Mouse (Mus musculus) megakaryocyte-erythroid progenitor cell, adult 5-6 weeks (primary cell): Measurements from ENCODE around the gene Nrp2. TPM values are rescaled to one million over a fixed set of nuclear protein-coding genes. Genes with fewer than 3 reads are reported as not detected.

Source experiments
- ATAC-seq: replicated peaks from 2 replicates; pipeline ENCODE4 v1.8.0; 2016; ENCODE audit warnings: mild to moderate bottlenecking, inconsistent platforms; ENCODE audit not compliant: severe bottlenecking, poor library complexity, low FRiP score, low TSS enrichment
- total RNA-seq, 2 experiments: library from RNA; stranded (forward) in 1 of 2; stranded (reverse) in 1 of 2; fragments of 200-1000, 215-1000 nt in 1 of 2; fragments of >200 nt in 1 of 2; fragmentation: Nextera tagmentation in 1 of 2; gene quantifications; 2 replicates each; pipeline ENCODE4 v1.2.3; 2014 to 2017

Nrp2 gene
- total RNA-seq, 2 experiments from 2014 or later: 0.17 TPM; not detected in 1

GRCm38 (mm10) chr1:62803544-62803943, 100.5 kb downstream of the Nrp2 start:
- ATAC-seq: no peak

GRCm38 (mm10) chr1:62806014-62806413, 102.9 kb downstream of the Nrp2 start:
- no peak for ATAC-seq

DNA sequence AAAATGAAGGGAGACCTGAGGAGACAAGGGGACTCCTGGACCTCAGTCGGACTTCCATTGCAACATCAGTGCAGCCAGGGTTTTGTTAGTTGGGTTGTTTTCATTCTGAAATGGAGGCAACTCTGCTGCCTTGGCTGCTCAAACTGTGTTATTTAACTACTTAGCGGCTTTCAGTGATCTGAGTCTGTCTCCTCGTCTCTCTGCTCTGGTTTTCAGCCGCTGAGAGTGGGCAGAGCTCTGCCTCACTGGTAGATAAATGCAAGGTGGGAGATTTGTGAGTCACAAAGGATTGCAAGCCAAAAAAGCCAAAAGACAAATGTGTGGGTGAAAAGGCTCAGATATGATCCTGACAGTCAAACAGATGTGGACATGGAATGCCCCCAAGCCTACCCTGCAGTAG, 105.3 kb downstream of the Nrp2 start:
- no peak for ATAC-seq

GRCm38 (mm10) chr1:62809601-62810228, 106.6 kb downstream of the Nrp2 start:
- ATAC-seq: no peak

- no peak for ATAC-seq
These were observed 108.1 kb downstream of the Nrp2 start for GRCm38 (mm10) chr1:62811141-62811540.

DNA sequence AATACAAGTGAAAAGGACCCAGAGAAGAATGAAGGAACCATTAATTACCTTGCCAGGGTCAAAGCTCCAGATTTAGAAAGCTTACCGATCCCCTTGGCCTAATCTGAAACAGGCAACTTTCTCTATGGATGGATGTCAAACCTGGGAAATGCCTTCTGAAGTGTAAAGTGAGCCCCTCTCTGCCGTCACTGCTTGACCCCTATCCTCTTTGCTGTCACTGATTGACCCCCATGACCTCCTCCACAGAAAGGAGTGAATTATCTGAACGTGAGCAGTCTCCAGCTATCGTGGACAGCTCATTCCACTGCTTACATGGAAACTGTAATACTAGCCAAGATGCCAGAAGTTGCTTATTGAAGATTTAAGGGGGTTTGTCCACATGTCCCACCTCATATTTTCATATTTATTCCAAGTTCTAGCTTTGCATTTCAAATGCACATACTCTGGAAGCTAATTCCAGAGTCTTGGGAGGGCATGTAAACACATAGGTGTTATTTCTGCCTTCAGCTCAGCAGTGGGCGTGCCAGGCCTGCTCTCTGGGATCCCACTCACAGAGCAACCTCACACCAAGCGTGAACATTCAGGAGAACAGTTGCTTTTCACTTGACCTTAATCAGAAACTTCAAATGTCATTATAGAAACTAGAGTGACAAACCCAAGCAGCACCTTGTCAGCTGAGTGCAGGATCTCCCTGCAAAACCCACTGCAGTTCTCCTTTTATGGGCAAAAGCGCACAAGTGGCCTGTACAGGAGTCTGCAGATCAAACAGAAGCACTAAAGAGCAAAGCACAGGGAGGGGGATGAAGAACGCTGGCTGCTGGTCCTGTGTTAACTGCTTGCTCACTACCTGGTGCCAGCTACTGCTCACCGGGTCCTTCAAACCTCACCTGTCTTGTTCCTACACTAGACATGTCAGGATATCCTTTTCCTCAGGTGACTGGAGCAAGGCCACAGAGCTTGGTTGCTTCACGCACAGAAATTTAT, 109.9 kb downstream of the Nrp2 start:
- no peak for ATAC-seq

DNA sequence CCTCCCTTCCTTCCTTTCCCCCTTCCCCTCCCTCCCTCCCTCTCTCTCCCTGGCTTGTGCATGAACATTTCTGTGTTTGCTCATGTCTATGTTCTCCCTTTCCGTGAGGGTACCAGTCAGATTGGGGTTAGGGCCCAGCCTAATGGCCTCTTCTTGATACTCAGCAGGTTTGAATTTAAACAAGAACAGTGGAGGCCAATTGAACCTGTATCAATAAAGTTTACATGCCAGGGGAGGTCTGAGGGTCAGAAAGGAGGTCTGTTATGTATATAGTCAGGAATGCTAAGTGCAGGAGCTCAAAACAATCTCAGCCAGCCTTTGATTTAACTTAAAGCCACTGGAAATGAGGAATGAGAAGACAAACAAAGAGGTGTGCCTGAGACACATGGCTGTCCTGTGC, 110.9 kb downstream of the Nrp2 start:
- ATAC-seq: no peak

DNA sequence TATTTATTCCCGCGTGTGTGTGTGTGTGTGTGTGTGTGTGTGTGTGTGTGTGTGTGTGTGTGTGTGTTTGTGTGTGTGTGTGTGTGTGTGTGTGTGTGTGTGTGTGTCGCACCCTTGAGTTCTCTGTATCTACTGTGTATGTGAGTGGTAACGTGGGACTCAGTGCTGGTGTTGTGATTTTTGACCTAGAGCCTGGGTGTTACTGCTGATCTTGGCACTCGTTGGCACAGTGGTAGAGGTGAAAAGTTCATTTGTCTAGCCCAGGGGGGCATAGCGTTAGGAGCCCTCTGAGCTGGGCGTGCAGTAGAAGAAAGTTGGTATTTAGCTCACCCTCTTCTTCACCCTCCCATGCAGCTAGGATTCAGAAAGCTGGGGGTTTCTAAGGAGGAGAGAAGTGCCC, 114.5 kb downstream of the Nrp2 start:
- ATAC-seq: no peak

DNA sequence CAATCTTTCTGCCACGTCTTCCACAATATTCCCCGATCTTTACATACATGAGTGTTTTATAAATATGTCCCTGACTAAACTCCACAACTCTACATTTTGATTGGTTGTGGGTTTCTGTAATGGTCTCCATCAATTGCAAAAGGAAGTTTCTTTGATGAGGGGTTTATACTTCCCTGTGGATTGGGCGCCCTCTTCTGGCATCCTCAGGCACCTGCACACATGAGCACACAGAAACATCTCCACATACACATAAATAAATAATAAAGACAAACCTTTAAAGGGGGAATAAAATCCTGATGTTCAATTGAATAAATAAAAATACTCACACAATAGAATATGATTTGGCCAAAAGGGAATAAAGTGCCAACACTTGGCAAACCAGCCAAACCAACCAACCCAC, 117.1 kb downstream of the Nrp2 start:
- no peak for ATAC-seq

DNA sequence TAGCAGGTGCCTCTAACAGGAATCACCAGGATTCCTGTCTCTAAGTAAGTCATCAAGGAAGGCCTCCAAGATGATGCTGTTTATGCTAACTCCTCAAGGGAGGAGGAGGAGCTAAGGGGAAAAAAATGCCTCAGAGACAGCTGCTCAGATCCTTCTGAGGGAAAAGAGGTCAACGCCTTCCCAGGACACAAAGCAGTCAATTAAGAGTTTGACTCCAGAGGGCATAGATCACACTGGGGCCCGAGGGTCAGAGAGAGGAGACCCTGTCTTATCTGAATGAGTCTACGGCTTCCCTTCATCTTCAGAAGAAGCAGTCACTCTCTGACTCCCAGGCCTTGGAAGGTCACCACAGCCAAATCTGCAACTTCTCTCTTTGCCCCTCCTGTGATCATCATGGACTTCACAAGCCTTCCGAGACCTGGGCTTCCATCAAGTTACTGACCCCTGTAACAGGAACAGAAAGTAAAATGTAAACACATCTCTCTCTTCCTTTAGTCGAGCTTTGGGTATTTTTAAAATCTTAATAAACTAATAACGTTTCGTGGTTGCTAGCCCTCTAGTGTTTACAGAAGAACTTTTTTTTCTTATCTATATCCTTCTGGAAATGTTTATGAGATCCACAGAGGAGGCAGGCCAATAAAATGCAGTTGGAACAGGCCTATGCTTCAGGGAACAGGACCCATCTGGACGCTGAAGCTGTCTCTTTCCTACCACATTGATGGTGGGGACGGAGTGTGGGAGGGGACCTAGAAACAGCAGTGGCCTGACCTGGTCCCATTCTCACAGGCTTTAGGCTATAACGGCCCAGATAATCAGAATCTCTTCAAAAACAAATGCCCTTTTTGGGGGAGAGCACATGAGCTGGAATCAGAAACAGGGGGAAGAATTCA, 118.7 kb downstream of the Nrp2 start:
- ATAC-seq: no peak

DNA sequence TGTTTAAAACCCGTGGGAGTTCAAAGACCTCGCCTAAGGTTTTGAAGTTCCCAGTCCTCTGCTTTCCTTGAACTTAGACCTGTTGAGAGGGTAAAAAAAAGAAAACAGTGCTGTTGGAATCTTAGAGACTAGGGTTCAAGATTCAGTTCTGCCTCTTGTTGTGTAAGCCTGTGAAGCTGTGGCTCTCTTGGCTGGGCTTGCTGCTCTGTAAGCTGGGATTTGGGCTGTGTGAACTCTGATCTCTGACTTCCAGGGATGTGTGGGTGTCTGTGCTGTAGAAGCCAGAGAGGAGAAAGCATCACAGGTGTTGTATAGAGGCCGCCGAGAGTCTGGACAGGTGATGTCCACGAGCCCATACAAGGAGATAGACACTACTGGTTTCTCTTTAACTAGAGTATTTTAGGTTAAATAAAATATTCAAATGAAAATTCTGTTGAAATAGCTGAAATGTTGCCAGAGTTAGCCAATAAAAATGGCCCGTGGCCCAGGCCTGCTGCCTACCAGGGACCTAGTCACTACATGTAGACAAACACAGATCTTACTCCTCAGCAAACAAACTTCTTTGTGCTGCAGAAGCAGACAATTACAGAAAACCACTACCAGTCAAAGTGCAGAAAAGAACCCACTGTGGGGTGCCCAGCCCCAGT, 120.6 kb downstream of the Nrp2 start:
- ATAC-seq: no peak

- no peak for ATAC-seq
These were observed 123.0 kb downstream of the Nrp2 start for GRCm38 (mm10) chr1:62825822-62826765.

- no peak for ATAC-seq
These were observed 124.2 kb downstream of the Nrp2 start for GRCm38 (mm10) chr1:62827316-62827715.

DNA sequence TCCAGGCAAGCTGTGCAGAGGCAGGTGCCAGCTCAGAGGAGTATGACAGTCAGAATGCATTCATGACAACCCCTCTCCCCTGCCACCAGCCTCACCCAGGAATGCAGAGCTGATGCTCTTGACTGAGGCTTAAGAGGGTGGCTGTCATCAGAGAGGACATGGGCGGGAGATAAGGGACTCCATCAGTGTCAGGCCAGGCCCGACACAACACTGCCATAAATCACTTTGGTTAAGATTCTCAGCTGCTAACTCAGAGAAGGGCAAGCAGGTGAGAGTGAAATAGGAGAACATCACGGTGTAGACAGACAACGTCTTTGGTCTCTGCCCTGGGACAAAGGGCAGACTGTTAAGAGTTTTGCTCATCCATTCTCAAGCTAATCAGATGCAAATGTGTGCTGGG, 125.1 kb downstream of the Nrp2 start:
- no peak for ATAC-seq

GRCm38 (mm10) chr1:62829690-62830417, 126.8 kb downstream of the Nrp2 start:
- no peak for ATAC-seq

GRCm38 (mm10) chr1:62830418-62830769, 127.3 kb downstream of the Nrp2 start:
- ATAC-seq: no peak

DNA sequence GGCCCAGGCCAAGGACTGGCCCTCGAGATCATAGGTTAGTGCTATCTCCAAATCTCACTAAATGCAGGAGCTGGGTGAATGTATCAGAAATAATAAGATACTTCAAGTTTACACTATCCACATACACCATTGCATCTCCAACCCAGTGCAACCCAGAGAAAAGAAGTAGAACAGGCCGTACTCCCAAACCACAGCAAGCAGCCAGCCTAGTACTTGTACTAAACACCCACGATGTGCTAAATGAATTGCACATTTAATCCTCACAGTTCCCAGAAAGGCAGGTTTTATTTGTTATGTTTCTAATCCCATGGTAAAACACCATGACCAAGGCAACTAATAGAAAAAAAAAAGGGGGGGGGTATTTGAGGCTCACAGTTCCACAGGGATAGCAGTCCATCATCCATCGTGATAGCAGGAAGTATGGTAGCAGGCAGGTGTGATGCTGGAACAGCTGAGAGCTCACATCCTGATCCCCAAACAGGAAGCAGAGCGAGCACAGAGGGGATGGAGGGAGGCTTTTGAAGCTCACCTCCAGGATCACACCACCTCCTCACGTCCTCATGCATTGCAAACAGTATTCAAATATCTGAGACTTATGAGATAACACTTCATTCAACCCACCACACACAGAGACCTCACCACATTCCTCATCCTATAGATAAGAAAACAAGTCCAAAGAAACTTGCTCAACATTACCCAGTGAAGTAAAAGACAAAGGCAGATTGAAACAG, 128.8 kb downstream of the Nrp2 start:
- no peak for ATAC-seq
